Mouse (Mus musculus): ENCODE measurements around the gene Tex33. TPM values are rescaled to one million over a fixed set of nuclear protein-coding genes. Genes with fewer than 3 reads are reported as not detected.

Tex33 gene
- polyA plus RNA-seq, 1 experiment from 2014 or later: not detected

GRCm38 (mm10) chr15:78430874-78431273 lies 35.2 kb upstream of the Tex33 start:
- H3K4me1 ChIP-seq (replicated peaks; ENCODE audit: control insufficient read depth, insufficient read depth, low read length): no peaks in the 10 kb centered on the region
- H3K4me2 ChIP-seq (replicated peaks; ENCODE audit: low read depth): no peak overlapping the region
- WGBS: 86% methylated on average over 10 of the region's 10 CpGs
- no peak for TF ChIP-seq CTCF (IDR thresholded peaks at IDR 0.05; ENCODE audit: low read depth)
- H3K36me3 ChIP-seq (ENCODE audit: control insufficient read depth, insufficient read depth): peaks cover 4% of the 10 kb centered on the region; the same call in 1 of the 2 replicates
- peaks cover 35% of the 10 kb centered on the region for H3K27me3 ChIP-seq (replicated peaks; ENCODE audit: control insufficient read depth, insufficient read depth, low read length)
- H3K9me3 ChIP-seq (ENCODE audit: control insufficient read depth): no peaks in the 10 kb centered on the region
- no peak for ATAC-seq
- no peak overlapping the region for H3K9ac ChIP-seq (ENCODE audit: low read depth, low read length)
- no peak overlapping the region for H3K4me3 ChIP-seq (ENCODE audit: low read depth, low read length)
- no peak overlapping the region for H3K27ac ChIP-seq (ENCODE audit: low read depth, low read length)

GRCm38 (mm10) chr15:78429871-78430622 lies 34.3 kb upstream of the Tex33 start:
- Histone ChIP-seq H3K4me1 (replicated peaks; ENCODE audit: control insufficient read depth, insufficient read depth, low read length) (no peaks in the 10 kb centered on the region), H3K27me3 (replicated peaks; ENCODE audit: control insufficient read depth, insufficient read depth, low read length) (peaks cover 34% of the 10 kb centered on the region), H3K36me3 (ENCODE audit: control insufficient read depth, insufficient read depth) (peaks cover 4% of the 10 kb centered on the region; the same call in 1 of the 2 replicates), H3K27ac (ENCODE audit: low read depth, low read length) (peak overlapping the region; percentile 37), H3K9me3 (ENCODE audit: control insufficient read depth) (no peaks in the 10 kb centered on the region), H3K4me3 (ENCODE audit: low read depth, low read length) (no peak overlapping the region), H3K9ac (ENCODE audit: low read depth, low read length) (no peak overlapping the region), H3K4me2 (replicated peaks; ENCODE audit: low read depth) (peak overlapping the region; percentile 59; the same call in 1 of the 2 replicates)
- WGBS: 79% methylated on average over 13 of the region's 13 CpGs
- ATAC-seq: no peak
- no peak for TF ChIP-seq CTCF (IDR thresholded peaks at IDR 0.05; ENCODE audit: low read depth)

GRCm38 (mm10) chr15:78429139-78429459 lies 33.4 kb upstream of the Tex33 start:
- Histone ChIP-seq H3K4me3 (ENCODE audit: low read depth, low read length) (peak overlapping the region; percentile 50), H3K36me3 (ENCODE audit: control insufficient read depth, insufficient read depth) (peaks cover 4% of the 10 kb centered on the region; the same call in 1 of the 2 replicates), H3K9me3 (ENCODE audit: control insufficient read depth) (no peaks in the 10 kb centered on the region), H3K27ac (ENCODE audit: low read depth, low read length) (peak overlapping the region; percentile 35; the same call in 1 of the 2 replicates), H3K4me1 (replicated peaks; ENCODE audit: control insufficient read depth, insufficient read depth, low read length) (no peaks in the 10 kb centered on the region), H3K4me2 (replicated peaks; ENCODE audit: low read depth) (peak overlapping the region; percentile 59), H3K27me3 (replicated peaks; ENCODE audit: control insufficient read depth, insufficient read depth, low read length) (peaks cover 43% of the 10 kb centered on the region), H3K9ac (ENCODE audit: low read depth, low read length) (peak overlapping the region; percentile 38; the same call in 1 of the 2 replicates)
- ATAC-seq: no peak
- TF ChIP-seq CTCF (IDR thresholded peaks at IDR 0.05; ENCODE audit: low read depth): no peak
- WGBS: 21% methylated on average over 3 of the region's 3 CpGs

- Histone ChIP-seq H3K4me3 (ENCODE audit: low read depth, low read length) (peak within 1 kb of the TSS; percentile 50), H3K4me1 (replicated peaks; ENCODE audit: control insufficient read depth, insufficient read depth, low read length) (no peaks in the 10 kb centered on the region), H3K9me3 (ENCODE audit: control insufficient read depth) (no peaks in the 10 kb centered on the region), H3K27me3 (replicated peaks; ENCODE audit: control insufficient read depth, insufficient read depth, low read length) (peaks cover 48% of the 10 kb centered on the region), H3K36me3 (ENCODE audit: control insufficient read depth, insufficient read depth) (peaks cover 4% of the 10 kb centered on the region; the same call in 1 of the 2 replicates), H3K27ac (ENCODE audit: low read depth, low read length) (peak within 1 kb of the TSS; percentile 35; the same call in 1 of the 2 replicates), H3K4me2 (replicated peaks; ENCODE audit: low read depth) (peak within 1 kb of the TSS; percentile 59), H3K9ac (ENCODE audit: low read depth, low read length) (peak within 1 kb of the TSS; percentile 38; the same call in 1 of the 2 replicates)
- TF ChIP-seq CTCF (IDR thresholded peaks at IDR 0.05; ENCODE audit: low read depth): no peak
- WGBS: 1% methylated on average over 50 of the region's 52 CpGs
- ATAC-seq: peak; percentile 29; the same call in 1 of the 2 replicates
Measured at GRCm38 (mm10) chr15:78428391-78429138, 32.9 kb upstream of the Tex33 start, which contains the start of gene Kctd17. Kctd17 (plus strand) TSS chr15:78428564.

DNA sequence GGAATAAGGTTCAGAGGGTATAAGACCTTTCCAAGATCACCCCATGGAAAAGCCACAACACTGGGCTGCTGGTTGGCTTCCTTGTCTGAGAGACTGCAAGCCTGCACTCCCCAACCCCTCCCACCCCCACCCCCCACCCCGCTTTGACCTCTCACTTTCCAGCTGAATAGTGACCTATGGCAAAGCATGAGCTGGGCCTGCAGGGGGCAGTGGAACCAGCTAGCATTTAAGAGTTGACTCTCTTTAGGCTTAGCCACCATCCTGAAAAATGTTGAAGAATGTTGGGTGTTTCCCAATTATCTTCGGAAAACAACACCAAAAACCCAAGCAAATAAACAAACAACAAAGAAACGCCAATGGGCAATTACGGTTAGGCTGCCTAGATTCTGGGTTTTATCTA lies 29.5 kb upstream of the Tex33 start:
- 60% methylated on average over 4 of the region's 4 CpGs for WGBS
- no peak for ATAC-seq
- H3K27ac ChIP-seq (ENCODE audit: low read depth, low read length): no peak overlapping the region
- H3K4me2 ChIP-seq (replicated peaks; ENCODE audit: low read depth): no peak overlapping the region
- H3K4me1 ChIP-seq (replicated peaks; ENCODE audit: control insufficient read depth, insufficient read depth, low read length): no peaks in the 10 kb centered on the region
- H3K9me3 ChIP-seq (ENCODE audit: control insufficient read depth): no peaks in the 10 kb centered on the region
- TF ChIP-seq CTCF (IDR thresholded peaks at IDR 0.05; ENCODE audit: low read depth): peak; percentile 41
- H3K4me3 ChIP-seq (ENCODE audit: low read depth, low read length): no peak overlapping the region
- peaks cover 74% of the 10 kb centered on the region for H3K27me3 ChIP-seq (replicated peaks; ENCODE audit: control insufficient read depth, insufficient read depth, low read length)
- no peak overlapping the region for H3K9ac ChIP-seq (ENCODE audit: low read depth, low read length)
- no peaks in the 10 kb centered on the region for H3K36me3 ChIP-seq (ENCODE audit: control insufficient read depth, insufficient read depth)

- ATAC-seq: 0 out of 2 replicates have a peak, but pooled peaks have one; percentile 3
- H3K36me3 ChIP-seq (ENCODE audit: control insufficient read depth, insufficient read depth): no peaks in the 10 kb centered on the region
- WGBS: 15% methylated on average over 11 of the region's 11 CpGs
Measured at GRCm38 (mm10) chr15:78424507-78424906, 28.8 kb upstream of the Tex33 start.

More at GRCm38 (mm10) chr15:78424507-78424906, 28.8 kb upstream of the Tex33 start:
- Histone ChIP-seq H3K4me2 (replicated peaks; ENCODE audit: low read depth) (no peak overlapping the region), H3K4me1 (replicated peaks; ENCODE audit: control insufficient read depth, insufficient read depth, low read length) (no peaks in the 10 kb centered on the region), H3K9me3 (ENCODE audit: control insufficient read depth) (no peaks in the 10 kb centered on the region), H3K4me3 (ENCODE audit: low read depth, low read length) (no peak overlapping the region), H3K27ac (ENCODE audit: low read depth, low read length) (no peak overlapping the region), H3K27me3 (replicated peaks; ENCODE audit: control insufficient read depth, insufficient read depth, low read length) (peaks cover 76% of the 10 kb centered on the region), H3K9ac (ENCODE audit: low read depth, low read length) (no peak overlapping the region)
- TF ChIP-seq CTCF (IDR thresholded peaks at IDR 0.05; ENCODE audit: low read depth): no peak; the same call in 1 of the 2 replicates
